Mouse (Mus musculus) intestine, postnatal 0 days (tissue): ENCODE data around the gene Astn1. TPM values are rescaled to one million over a fixed set of nuclear protein-coding genes. Genes with fewer than 3 reads are reported as not detected.

Source experiments
- ATAC-seq: fragments of 200-750 bp; cut with Nextera tagmentation; 2 replicates; pipeline ENCODE4 v1.8.0; 2017; ENCODE audit warnings: mild to moderate bottlenecking, moderate TSS enrichment, moderate library complexity
- H3K27ac ChIP-seq: fragments of 300-500 bp; sonication (generic); 2 replicates; pipeline ENCODE4 v1.5.1; 2014; ENCODE audit warnings: mild to moderate bottlenecking, low read depth, low read length, moderate library complexity
- H3K27me3 ChIP-seq: fragments of 300-500 bp; sonication (generic); replicated peaks from 2 replicates; pipeline ENCODE4 v1.6.1; 2014; ENCODE audit warnings: low read length, mixed read lengths; ENCODE audit not compliant: control insufficient read depth, insufficient read depth
- H3K36me3 ChIP-seq: fragments of 300-500 bp; sonication (generic); 2 replicates; pipeline ENCODE4 v1.6.1; 2014; ENCODE audit warnings: mild to moderate bottlenecking, moderate library complexity; ENCODE audit not compliant: control insufficient read depth, insufficient read depth
- H3K4me1 ChIP-seq: fragments of 300-500 bp; sonication (generic); replicated peaks from 2 replicates; pipeline ENCODE4 v1.6.1; 2014; ENCODE audit warnings: antibody characterized with exemption, low read length, mixed read lengths; ENCODE audit not compliant: control insufficient read depth, insufficient read depth
- H3K4me2 ChIP-seq: fragments of 300-500 bp; sonication (generic); replicated peaks from 2 replicates; pipeline ENCODE4 v1.6.1; 2014; ENCODE audit warnings: low read depth, mild to moderate bottlenecking, moderate library complexity
- H3K4me3 ChIP-seq: fragments of 300-500 bp; sonication (generic); 2 replicates; pipeline ENCODE4 v1.5.1; 2014; ENCODE audit warnings: low read depth, low read length
- H3K9ac ChIP-seq: fragments of 300-500 bp; sonication (generic); 2 replicates; pipeline ENCODE4 v1.6.1; 2014; ENCODE audit warnings: mild to moderate bottlenecking, low read depth, low read length
- H3K9me3 ChIP-seq: fragments of 300-500 bp; sonication (generic); 2 replicates; pipeline ENCODE4 v1.6.1; 2016; ENCODE audit warnings: mixed run types; ENCODE audit not compliant: control insufficient read depth
- CTCF ChIP-seq: sonication (generic); IDR thresholded peaks from 2 replicates; pipeline ENCODE4 v1.5.1; 2016; ENCODE audit warnings: low read depth, mild to moderate bottlenecking, control low read depth, antibody characterized with exemption, moderate library complexity
- WGBS: fragments of 180-500 bp; shearing (Covaris S2); extraction: QIAGEN DNeasy Blood & Tissue Kit; methylation state at CpG from one replicate; pipeline ENCODE4 v1.1.7; 2014; 5-methylcytosine and 5-hydroxymethylcytosine counted together
- microRNA counts: library from miRNA; unstranded; fragments of <30 nt; microRNA quantifications from one replicate; lab custom pipeline; 2016
- microRNA-seq: library from miRNA; unstranded; fragments of <30 nt; microRNA quantifications from one replicate; pipeline ENCODE4, GENCODE M21; 2016
- polyA plus RNA-seq: library from polyadenylated mRNA; unstranded; fragments of >200 nt; fragmentation: Nextera tagmentation; extraction: Ambion mirVana; gene quantifications from 2 replicates; pipeline ENCODE4 v1.2.1, GENCODE M21; 2015

Gene Astn1
- polyA plus RNA-seq, 1 experiment from 2014 or later, result 0.48 TPM

DNA sequence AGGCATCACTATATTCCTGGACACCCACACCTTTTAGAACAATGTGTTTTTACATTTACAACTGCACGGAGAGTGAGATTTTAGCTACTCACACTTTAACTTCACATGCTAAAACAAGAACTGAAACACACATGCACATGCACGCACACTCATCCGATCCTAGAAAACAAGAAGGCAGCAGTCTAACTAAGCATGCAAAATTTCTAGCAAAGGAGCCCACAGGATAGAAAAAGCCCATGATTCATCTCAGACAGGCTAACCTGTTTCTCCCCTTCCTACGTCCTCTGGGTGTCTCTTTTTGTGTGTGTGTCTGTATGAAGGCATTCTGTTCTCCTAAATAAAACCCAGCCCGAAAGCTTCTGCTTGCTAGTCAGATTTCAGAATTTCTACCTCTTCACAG lies 378.9 kb downstream of the Astn1 start:
- no peak overlapping the region for H3K27ac ChIP-seq
- no peak overlapping the region for H3K4me2 ChIP-seq
- no peaks in the 10 kb centered on the region for H3K27me3 ChIP-seq
- H3K9ac ChIP-seq, result no peak overlapping the region
- no peak overlapping the region for H3K4me3 ChIP-seq
- ATAC-seq, result no peak
- no peak for TF ChIP-seq CTCF
- no peaks in the 10 kb centered on the region for H3K36me3 ChIP-seq
- 92% methylated on average over 5 of the region's 5 CpGs for WGBS
- H3K4me1 ChIP-seq, result no peaks in the 10 kb centered on the region
- H3K9me3 ChIP-seq, result no peaks in the 10 kb centered on the region

MicroRNAs within 50 kb of the gene (microRNA counts, 519-probe panel; counts per million panel counts)
- not detected for microRNA mmu-miR-488 (lab: Ali Mortazavi, UCI)

Small RNA genes within 50 kb of the gene (microRNA-seq; reads per million reads assigned to microRNA genes)
- 4.1 reads per million, percentile 9 among the genes with 10 or more reads in this experiment for gene Mir488

Other genes with a start within 250 kb of the Astn1 start
- gene Brinp2, start 5.9 kb upstream of the Astn1 start, polyA plus RNA-seq, result 0.26 and 0.34 TPM in 2 replicates